Mouse (Mus musculus) intestine, embryonic 16.5 days (tissue): Measurements from ENCODE around the gene Vgll4. TPM values are rescaled to one million over a fixed set of nuclear protein-coding genes. Genes with fewer than 3 reads are reported as not detected.

Experiments
- ATAC-seq: fragments of 200-750 bp; cut with Nextera tagmentation; 2 replicates; pipeline ENCODE4 v1.8.0; 2017; ENCODE audit warnings: moderate TSS enrichment, moderate library complexity
- H3K27ac ChIP-seq: fragments of 300-500 bp; sonication (generic); 2 replicates; pipeline ENCODE4 v1.5.1; 2014; ENCODE audit warnings: mild to moderate bottlenecking, low read length
- H3K27me3 ChIP-seq: fragments of 300-500 bp; sonication (generic); replicated peaks from 2 replicates; pipeline ENCODE4 v1.6.1; 2014; ENCODE audit warnings: low read length, control low read depth, mixed read lengths; ENCODE audit not compliant: control insufficient read depth, insufficient read depth
- H3K36me3 ChIP-seq: fragments of 300-500 bp; sonication (generic); 2 replicates; pipeline ENCODE4 v1.6.1; 2014; ENCODE audit warnings: low read length, control low read depth; ENCODE audit not compliant: control insufficient read depth, insufficient read depth
- H3K4me1 ChIP-seq: fragments of 300-500 bp; sonication (generic); 2 replicates; pipeline ENCODE4 v1.6.1; 2014; ENCODE audit warnings: low read length, control low read depth, mixed read lengths; ENCODE audit not compliant: control insufficient read depth, insufficient read depth
- H3K4me2 ChIP-seq: fragments of 300-500 bp; sonication (generic); 2 replicates; pipeline ENCODE4 v1.6.1; 2014; ENCODE audit warnings: low read depth, low read length, control low read depth
- H3K4me3 ChIP-seq: fragments of 300-500 bp; sonication (generic); 2 replicates; pipeline ENCODE4 v1.5.1; 2014; ENCODE audit warnings: mild to moderate bottlenecking, low read length
- H3K9ac ChIP-seq: fragments of 300-500 bp; sonication (generic); 2 replicates; pipeline ENCODE4 v1.6.1; 2014; ENCODE audit warnings: low read depth, low read length
- H3K9me3 ChIP-seq: fragments of 300-500 bp; sonication (generic); 2 replicates; pipeline ENCODE4 v1.6.1; 2016; ENCODE audit warnings: low read length, control low read depth; ENCODE audit not compliant: control insufficient read depth
- WGBS: fragments of 180-500 bp; shearing (Covaris S2); extraction: QIAGEN DNeasy Blood & Tissue Kit; methylation state at CpG from one replicate; pipeline ENCODE4 v1.1.7; 2014; 5-methylcytosine and 5-hydroxymethylcytosine counted together
- polyA plus RNA-seq: library from polyadenylated mRNA; unstranded; fragments of >200 nt; fragmentation: Nextera tagmentation; extraction: Ambion mirVana; gene quantifications from 2 replicates; pipeline ENCODE4 v1.2.1, GENCODE M21; 2015

Gene Vgll4
- polyA plus RNA-seq, result 66.1 and 75.7 TPM in 2 replicates

GRCm38 (mm10) chr6:114969213-114970120 lies at the start of gene Vgll4:
Gene Vgll4 (minus strand): TSS chr6:114969994.
- WGBS, result under 1% methylated on average over 79 of the region's 79 CpGs
- Histone ChIP-seq H3K27me3 (no peaks in the 10 kb centered on the region), H3K9ac (peak within 1 kb of the TSS; percentile 82), H3K27ac (peak within 1 kb of the TSS; percentile 84), H3K9me3 (no peaks in the 10 kb centered on the region), H3K4me3 (peak within 1 kb of the TSS; percentile 79), H3K4me2 (peak within 1 kb of the TSS; percentile 99), H3K4me1 (peaks cover 19% of the 10 kb centered on the region), H3K36me3 (no peaks in the 10 kb centered on the region)
- peak; percentile 69 for ATAC-seq

GRCm38 (mm10) chr6:115015461-115015860 lies 45.7 kb upstream of the Vgll4 start:
- Histone ChIP-seq H3K9me3 (no peaks in the 10 kb centered on the region), H3K4me1 (no peaks in the 10 kb centered on the region), H3K4me2 (no peak overlapping the region), H3K9ac (no peak overlapping the region), H3K4me3 (no peak overlapping the region), H3K27me3 (no peaks in the 10 kb centered on the region), H3K27ac (no peak overlapping the region), H3K36me3 (peaks cover 5% of the 10 kb centered on the region; the same call in 1 of the 2 replicates)
- 91% methylated on average over 13 of the region's 13 CpGs for WGBS
- no peak for ATAC-seq

GRCm38 (mm10) chr6:115013574-115013973 lies 43.8 kb upstream of the Vgll4 start:
- no peak overlapping the region for H3K27ac ChIP-seq
- H3K4me2 ChIP-seq, result no peak overlapping the region
- ATAC-seq, result no peak
- no peaks in the 10 kb centered on the region for H3K4me1 ChIP-seq
- 80% methylated on average over 4 of the region's 4 CpGs for WGBS
- H3K9ac ChIP-seq, result no peak overlapping the region
- H3K27me3 ChIP-seq, result no peaks in the 10 kb centered on the region
- H3K36me3 ChIP-seq, result no peaks in the 10 kb centered on the region
- H3K9me3 ChIP-seq, result no peaks in the 10 kb centered on the region
- H3K4me3 ChIP-seq, result no peak overlapping the region

- H3K4me3 ChIP-seq, result no peak overlapping the region
- H3K27ac ChIP-seq, result no peak overlapping the region
- H3K9me3 ChIP-seq, result no peaks in the 10 kb centered on the region
- 71% methylated on average over 8 of the region's 8 CpGs for WGBS
- no peaks in the 10 kb centered on the region for H3K36me3 ChIP-seq
- H3K27me3 ChIP-seq, result no peaks in the 10 kb centered on the region
- no peak overlapping the region for H3K9ac ChIP-seq
- H3K4me2 ChIP-seq, result no peak overlapping the region
- no peak for ATAC-seq
- peaks cover 7% of the 10 kb centered on the region; the same call in 1 of the 2 replicates for H3K4me1 ChIP-seq
These were observed 42.0 kb upstream of the Vgll4 start for GRCm38 (mm10) chr6:115011792-115012191.

GRCm38 (mm10) chr6:115010815-115011214 lies 41.0 kb upstream of the Vgll4 start:
- WGBS, result 81% methylated on average over 9 of the region's 9 CpGs
- no peak overlapping the region for H3K4me2 ChIP-seq
- no peaks in the 10 kb centered on the region for H3K9me3 ChIP-seq
- no peak overlapping the region for H3K27ac ChIP-seq
- no peaks in the 10 kb centered on the region for H3K36me3 ChIP-seq
- H3K4me1 ChIP-seq, result peaks cover 7% of the 10 kb centered on the region; the same call in 1 of the 2 replicates
- no peak for ATAC-seq
- H3K4me3 ChIP-seq, result no peak overlapping the region
- H3K27me3 ChIP-seq, result no peaks in the 10 kb centered on the region
- H3K9ac ChIP-seq, result no peak overlapping the region

GRCm38 (mm10) chr6:115010304-115010703 lies 40.5 kb upstream of the Vgll4 start:
- 83% methylated on average over 9 of the region's 9 CpGs for WGBS
- H3K4me2 ChIP-seq, result no peak overlapping the region
- H3K9ac ChIP-seq, result no peak overlapping the region
- no peaks in the 10 kb centered on the region for H3K36me3 ChIP-seq
- H3K9me3 ChIP-seq, result no peaks in the 10 kb centered on the region
- H3K4me1 ChIP-seq, result peaks cover 7% of the 10 kb centered on the region; the same call in 1 of the 2 replicates
- no peaks in the 10 kb centered on the region for H3K27me3 ChIP-seq
- no peak for ATAC-seq
- no peak overlapping the region for H3K27ac ChIP-seq
- H3K4me3 ChIP-seq, result no peak overlapping the region

- Histone ChIP-seq H3K27ac (no peak overlapping the region), H3K27me3 (no peaks in the 10 kb centered on the region), H3K36me3 (0 out of 2 replicates have a peak, but pooled peaks cover 4% of the 10 kb centered on the region), H3K9me3 (no peaks in the 10 kb centered on the region), H3K4me1 (peaks cover 7% of the 10 kb centered on the region; the same call in 1 of the 2 replicates), H3K9ac (no peak overlapping the region), H3K4me2 (no peak overlapping the region), H3K4me3 (no peak overlapping the region)
- peak; percentile 83 for ATAC-seq
- 25% methylated on average over 5 of the region's 5 CpGs for WGBS
These were observed 37.9 kb upstream of the Vgll4 start for GRCm38 (mm10) chr6:115007728-115008127.

GRCm38 (mm10) chr6:115006948-115007347 lies 37.2 kb upstream of the Vgll4 start:
- peak; percentile 56; the same call in 1 of the 2 replicates for ATAC-seq
- H3K27ac ChIP-seq, result no peak overlapping the region
- H3K9ac ChIP-seq, result no peak overlapping the region
- peaks cover 7% of the 10 kb centered on the region; the same call in 1 of the 2 replicates for H3K4me1 ChIP-seq
- H3K9me3 ChIP-seq, result no peaks in the 10 kb centered on the region
- no peaks in the 10 kb centered on the region for H3K27me3 ChIP-seq
- H3K4me3 ChIP-seq, result no peak overlapping the region
- H3K36me3 ChIP-seq, result 0 out of 2 replicates have a peak, but pooled peaks cover 4% of the 10 kb centered on the region
- WGBS, result 67% methylated on average over 6 of the region's 6 CpGs
- no peak overlapping the region for H3K4me2 ChIP-seq

GRCm38 (mm10) chr6:115006065-115006464 lies 36.3 kb upstream of the Vgll4 start:
- Histone ChIP-seq H3K9ac (no peak overlapping the region), H3K27me3 (no peaks in the 10 kb centered on the region), H3K36me3 (0 out of 2 replicates have a peak, but pooled peaks cover 4% of the 10 kb centered on the region), H3K4me3 (no peak overlapping the region), H3K4me1 (peaks cover 7% of the 10 kb centered on the region; the same call in 1 of the 2 replicates), H3K27ac (no peak overlapping the region), H3K4me2 (no peak overlapping the region), H3K9me3 (no peaks in the 10 kb centered on the region)
- 70% methylated on average over 3 of the region's 3 CpGs for WGBS
- no peak for ATAC-seq
